Mouse (Mus musculus) adrenal gland, postnatal 10 days (tissue): ENCODE measurements at regions not wholly inside any gene's neighbourhood (a gene's known extent, or its start where the extent isn't known, plus 50 kb on each side); places are given as distances from the start of the nearest gene placed in this dataset.
"Not testable (repeated sequence)": the region's sequence is repeated elsewhere in the genome, so short reads cannot be mapped to it uniquely, and the experiment has no call there.

Experiments used
- DNase-seq: peaks from one replicate; pipeline ENCODE4 v3.0.0; 2021; ENCODE audit warnings: mixed read lengths

DNA sequence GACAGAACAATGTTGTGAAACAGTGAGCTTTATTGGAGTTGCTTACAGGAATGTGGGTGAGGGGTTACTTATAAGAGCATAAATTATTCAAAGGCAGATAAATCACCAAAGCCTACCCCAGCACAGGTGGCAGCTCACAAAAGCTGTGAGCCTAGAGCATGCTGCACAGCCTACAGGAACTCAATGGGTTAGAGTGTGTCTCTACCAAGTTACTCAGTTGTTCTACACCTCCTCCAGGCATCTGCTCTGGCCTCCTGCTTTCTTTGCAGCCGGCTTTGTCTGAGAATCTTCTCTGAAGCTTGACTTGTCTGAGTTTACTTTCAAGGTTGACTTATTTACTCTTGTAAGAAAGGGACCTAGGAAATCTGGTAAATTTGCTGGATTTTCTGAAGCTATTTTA, 336.5 kb downstream of the Fscb start:
- DNase-seq = no peak

DNA sequence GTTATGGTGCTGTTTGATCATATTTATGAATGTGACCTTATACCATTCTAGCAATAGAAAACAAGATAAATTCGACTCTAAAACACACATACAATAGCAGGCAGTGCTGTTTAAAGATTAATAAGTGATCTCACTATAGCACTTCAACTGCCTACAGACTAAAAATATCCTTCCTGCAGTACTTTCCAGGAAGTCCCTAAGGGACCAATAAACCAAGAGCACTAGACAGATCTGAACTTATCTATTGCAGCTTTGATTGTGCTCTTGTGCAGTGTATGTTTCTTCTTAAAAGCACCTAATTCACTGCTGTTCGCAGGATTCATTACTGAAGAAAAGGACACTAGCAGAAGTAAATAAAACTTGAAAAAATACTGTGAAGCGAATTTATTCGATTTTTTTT, 358.1 kb downstream of the Fscb start:
- no peak for DNase-seq

DNA sequence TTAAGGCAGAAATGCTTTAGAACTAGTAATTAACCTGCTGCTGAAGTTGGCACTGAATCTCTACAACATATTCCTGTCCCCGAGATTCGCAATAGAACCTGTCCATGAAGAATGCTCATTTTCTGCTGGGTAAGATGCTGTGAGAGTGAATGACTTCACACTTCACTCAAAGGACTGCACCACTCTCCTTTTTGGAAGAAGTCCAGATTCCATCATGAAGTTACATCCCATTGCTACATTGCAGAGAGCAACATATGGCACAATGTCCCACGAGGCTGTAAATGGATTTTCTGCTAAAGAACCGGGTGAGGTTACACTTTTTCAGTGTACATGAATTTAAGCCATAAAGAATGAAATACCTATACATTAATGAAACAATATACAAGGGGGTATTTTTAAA, 360.0 kb downstream of the Fscb start:
- no peak for DNase-seq

DNA sequence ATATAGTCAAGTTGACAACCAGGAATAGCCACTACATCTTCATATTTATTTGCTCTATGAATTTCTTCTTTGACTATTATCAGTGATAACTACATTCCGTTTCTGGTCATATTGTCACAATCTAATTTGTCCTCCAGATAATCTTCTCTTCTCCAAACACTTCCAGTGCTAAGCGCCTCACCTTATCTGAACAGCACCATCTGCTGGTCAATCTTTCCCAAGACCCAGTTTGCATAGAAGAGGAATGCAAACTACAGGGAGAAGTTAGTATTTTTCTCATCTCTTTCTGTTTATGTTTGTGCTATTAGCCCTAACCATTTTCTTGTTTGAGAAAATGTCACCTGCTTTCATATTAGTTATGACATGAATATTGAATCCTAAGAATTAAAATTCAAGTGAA, 370.3 kb downstream of the Fscb start:
- DNase-seq = peak; percentile 26

DNA sequence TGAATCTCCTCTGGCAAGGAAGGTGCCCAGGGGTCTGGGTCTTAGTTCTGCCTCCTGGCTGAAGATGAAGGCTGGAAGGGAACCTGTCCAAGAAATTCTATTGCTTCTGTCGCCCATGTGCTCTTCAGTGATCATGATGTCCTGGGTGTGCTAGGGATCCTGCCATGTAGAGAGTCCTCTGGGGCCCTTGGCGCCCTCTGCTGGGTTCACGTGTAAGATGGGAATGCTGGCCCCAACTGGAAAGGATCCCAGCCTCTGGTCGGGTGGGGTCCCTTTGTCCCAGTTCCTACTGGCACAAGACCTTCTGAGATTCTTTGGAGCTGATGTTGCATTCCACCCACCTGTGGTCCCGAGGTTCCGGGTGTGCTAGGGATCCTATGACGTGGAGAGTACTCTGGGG, 397.7 kb downstream of the Fscb start:
- no peak for DNase-seq

DNA sequence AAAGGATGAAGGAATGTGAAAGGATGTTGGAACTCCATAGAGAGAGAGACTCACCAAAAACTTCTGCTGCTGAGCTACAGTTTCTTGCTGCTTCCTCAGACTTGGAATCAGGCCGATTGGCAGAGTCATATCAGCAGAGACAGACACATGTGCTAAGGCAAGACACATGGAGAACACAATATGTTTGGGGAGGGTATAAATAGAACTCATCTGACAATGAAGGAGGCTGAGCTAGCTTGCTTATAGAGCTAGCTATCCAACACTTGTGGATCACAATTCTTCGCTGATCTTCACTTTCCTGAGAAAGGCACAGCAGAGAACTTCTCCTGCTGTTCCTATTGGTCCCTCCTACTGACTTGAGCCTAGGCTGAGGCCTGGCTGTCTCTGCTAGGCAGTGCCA, 429.0 kb downstream of the Fscb start:
- DNase-seq = no peak

DNA sequence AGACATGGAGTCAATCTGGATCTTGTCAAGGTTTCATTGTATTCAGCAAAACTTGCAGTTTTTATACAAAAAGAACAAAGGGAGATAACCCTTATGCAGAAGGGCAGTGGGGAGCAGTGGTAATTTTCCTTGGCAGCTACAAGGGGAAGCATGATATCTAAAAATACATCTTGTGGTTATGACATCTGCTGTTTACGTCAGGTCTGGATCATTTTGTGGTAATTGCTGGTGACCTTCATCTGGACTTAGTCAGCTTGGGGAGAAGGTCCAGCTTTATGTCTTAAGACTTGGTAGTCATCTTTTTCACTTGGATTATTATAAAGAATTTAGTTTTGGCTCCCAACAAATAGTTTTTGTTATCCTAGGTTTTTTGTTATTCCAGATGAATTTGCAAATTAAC, 465.9 kb downstream of the Fscb start:
- not testable (repeated sequence) for DNase-seq
